Mouse (Mus musculus) brain, adult 10 weeks (tissue): ENCODE results near the gene Rap1gds1. TPM values are rescaled to one million over a fixed set of nuclear protein-coding genes. Genes with fewer than 3 reads are reported as not detected.

Source experiments
- polyA plus RNA-seq: library from polyadenylated mRNA; stranded (reverse); fragments of 350-450 nt; fragmentation: Illumina TruSeq; extraction: RNeasy Lipid Tissue Mini Kit (QIAGEN cat#74804); gene quantifications from one replicate; pipeline ENCODE4 v1.2.3, GENCODE M21; 2015; ENCODE audit warnings: low read depth, low replicate concordance

The Rap1gds1 gene
- 253 TPM for polyA plus RNA-seq

DNA sequence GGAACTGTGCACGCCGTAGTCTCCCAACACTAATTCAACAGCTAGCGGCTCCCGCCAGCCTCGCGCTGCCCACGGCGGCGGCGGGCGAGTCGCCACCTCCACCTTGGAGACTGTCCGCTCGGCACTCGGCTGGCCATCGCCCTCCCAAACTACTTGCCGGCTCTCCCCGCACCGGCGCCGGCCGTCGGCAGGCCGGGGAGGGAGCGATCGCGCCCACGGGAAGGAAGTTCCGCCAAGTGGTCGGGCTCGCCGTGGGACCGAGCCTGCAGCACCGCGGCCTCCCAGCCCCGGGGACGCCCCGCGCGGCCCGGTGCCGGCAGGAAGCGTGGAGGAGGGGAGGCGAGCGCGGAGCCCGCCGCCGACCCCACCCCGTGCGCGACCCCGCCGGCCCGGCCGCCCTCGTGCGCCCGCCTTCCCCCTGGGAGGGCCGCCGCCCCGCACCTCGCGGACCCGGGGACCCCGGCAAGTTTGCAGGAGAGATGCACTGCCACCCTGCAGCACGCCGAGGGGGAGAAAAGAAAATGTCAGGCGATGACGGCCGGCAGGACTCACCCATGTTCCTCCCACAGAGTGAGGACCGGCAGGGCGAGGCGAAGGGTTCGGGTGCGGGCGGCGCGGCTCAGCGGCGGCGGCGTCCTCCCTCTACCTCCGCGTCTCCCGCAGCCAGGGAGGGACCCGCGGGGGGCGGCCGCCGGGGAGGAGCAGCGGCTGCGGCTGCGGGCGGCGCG, at the start of gene Rap1gds1:
Gene Rap1gds1 (minus strand): TSS at position 718 of the 728 bp plus-strand sequence.

Other genes with a start within 250 kb of the Rap1gds1 start
- not detected for gene Stpg2, start 130.5 kb upstream of the Rap1gds1 start, polyA plus RNA-seq